Comparison of ENCODE assay signal across 10 mouse cellular contexts in genomic region chr6:134119136-134119535, GRCm38 (mm10).
A peak's percentile ranks its signal among the peaks of the same experiment; 100 is the strongest.
DNase-seq lines count a peak whose midpoint lies in the region; ATAC-seq lines count a peak whose summit lies in the region.
"Had no signal": no experiment of that assay in that cellular context is flagged by ENCODE, and none has a peak within 500 bp of the region (broad histone marks: within the 10 kb centered on the region; RNA-seq: fewer than 3 reads in every experiment).

No protein-coding gene starts in this region.

- no peak overlapping the region for H3K4me2 ChIP-seq in kidney, embryonic 15.5 days
- no peak overlapping the region for H3K4me2 ChIP-seq in intestine, embryonic 14.5 days (ENCODE audit: low read length)

- no peaks in the 10 kb centered on the region for H3K36me3 ChIP-seq in kidney, embryonic 15.5 days
- peaks cover 6% of the 10 kb centered on the region; the same call in 1 of the 2 replicates for H3K36me3 ChIP-seq in intestine, embryonic 14.5 days (ENCODE audit: control insufficient read depth, insufficient read depth, low read length)

- DNase-seq in kidney, postnatal 25 days, result no peak
- DNase-seq in 3T3-L1 (ENCODE audit: low read depth, low spot score) (peak; percentile 24), ZHBTc4 (ENCODE audit: low read depth, low spot score) (peak; percentile 72)
- no peak for DNase-seq in intestine, embryonic 14.5 days (ENCODE audit: low spot score)
- no peak for DNase-seq in spleen, postnatal 14 days (ENCODE audit: low spot score in 2 of 2)
- DNase-seq in left cerebral cortex, adult 11 months (ENCODE audit: low spot score), result no peak
- DNase-seq in thymus, postnatal 4 days, result no peak

- 6% methylated on average over 4 of the region's 4 CpGs for WGBS in kidney, embryonic 15.5 days
- 2% methylated on average over 4 of the region's 4 CpGs for WGBS in intestine, embryonic 14.5 days

- H3K9ac ChIP-seq in kidney, embryonic 15.5 days, result no peak overlapping the region
- H3K9ac ChIP-seq in intestine, embryonic 14.5 days (ENCODE audit: low read length), result no peak overlapping the region

- no peaks in the 10 kb centered on the region for H3K27me3 ChIP-seq in kidney, embryonic 15.5 days
- no peaks in the 10 kb centered on the region for H3K27me3 ChIP-seq in intestine, embryonic 14.5 days (replicated peaks; ENCODE audit: control insufficient read depth, insufficient read depth, low read length)

- H3K9me3 ChIP-seq in kidney, embryonic 15.5 days (replicated peaks), result no peaks in the 10 kb centered on the region
- no peaks in the 10 kb centered on the region for H3K9me3 ChIP-seq in intestine, embryonic 14.5 days (ENCODE audit: control insufficient read depth, low read length)
- H3K9me3 ChIP-seq: G1E had no signal

- ATAC-seq in kidney, embryonic 15.5 days (replicated peaks; ENCODE audit: low FRiP score), result peak; percentile 78
- ATAC-seq in intestine, embryonic 14.5 days (replicated peaks; ENCODE audit: low FRiP score, low TSS enrichment, low read depth), result peak; percentile 39; the same call in 1 of the 2 replicates

- no peak overlapping the region for H3K4me3 ChIP-seq in kidney, embryonic 15.5 days (replicated peaks)
- H3K4me3 ChIP-seq in intestine, embryonic 14.5 days (ENCODE audit: low read depth, low read length), result no peak overlapping the region
- H3K4me3 ChIP-seq: erythroblast, embryonic 14.5 days had no signal

- no peak overlapping the region for H3K27ac ChIP-seq in kidney, embryonic 15.5 days
- H3K27ac ChIP-seq in intestine, embryonic 14.5 days (ENCODE audit: low read depth), result peak overlapping the region; percentile 29

- peaks cover 15% of the 10 kb centered on the region for H3K4me1 ChIP-seq in kidney, embryonic 15.5 days
- 0 out of 2 replicates have a peak, but pooled peaks cover 12% of the 10 kb centered on the region for H3K4me1 ChIP-seq in intestine, embryonic 14.5 days (replicated peaks; ENCODE audit: control insufficient read depth, insufficient read depth, low read length)

Comparison
In these comparisons a context has a peak if more than half of its experiments do, and no peak if none do; other contexts are left out.
1. DNase-seq: peak in 3T3-L1 (single experiment) and ZHBTc4 (single experiment); none in kidney, postnatal 25 days (0 of 2), intestine, embryonic 14.5 days (single experiment), spleen, postnatal 14 days (0 of 2), left cerebral cortex, adult 11 months (single experiment) and thymus, postnatal 4 days (single experiment).